Mouse (Mus musculus): ENCODE data around the gene Fndc3b.

Fndc3b gene

GRCm38 (mm10) chr3:27371276-27371621 is 339.9 kb downstream of the Fndc3b start, which contains the start of gene Ghsr:
Ghsr (plus strand) TSS chr3:27371351.
- no peak for ATAC-seq (ENCODE audit: insufficient number of reproducible peaks, low FRiP score, low TSS enrichment)

GRCm38 (mm10) chr3:27370582-27371275 is 340.4 kb downstream of the Fndc3b start:
- no peak for ATAC-seq (ENCODE audit: insufficient number of reproducible peaks, low FRiP score, low TSS enrichment)

GRCm38 (mm10) chr3:27370125-27370524 is 341.0 kb downstream of the Fndc3b start:
- no peak for ATAC-seq (ENCODE audit: insufficient number of reproducible peaks, low FRiP score, low TSS enrichment)
